Mouse (Mus musculus) spleen, postnatal 4 days (tissue): ENCODE results near the gene Abo.
"Not testable (repeated sequence)": the region's sequence is repeated elsewhere in the genome, so short reads cannot be mapped to it uniquely, and the experiment has no call there.

Experiments
- DNase-seq, 2 experiments: peaks; one replicate each; pipeline ENCODE4 v3.0.0; 2022; ENCODE audit warnings: low spot score in 2 of 2

The Abo gene

GRCm38 (mm10) chr2:26864879-26865278 lies at the start of gene Abo:
Gene Abo (minus strand): TSS chr2:26864979.
- DNase-seq = no peak

- no peak for DNase-seq
These were observed 49.6 kb upstream of the Abo start for GRCm38 (mm10) chr2:26914148-26914941.

- no peak for DNase-seq
These were observed 48.8 kb upstream of the Abo start for GRCm38 (mm10) chr2:26913416-26914147.

GRCm38 (mm10) chr2:26912253-26912770 lies 47.5 kb upstream of the Abo start:
- DNase-seq = no peak

- peak; percentile 64 to 87 for DNase-seq
These were observed 46.4 kb upstream of the Abo start for GRCm38 (mm10) chr2:26910994-26911765.

GRCm38 (mm10) chr2:26910124-26910993 lies 45.6 kb upstream of the Abo start, which contains the start of the genes Med22 and Rpl7a:
Gene Med22 (minus strand): TSS chr2:26910677.
Gene Rpl7a (plus strand): TSS chr2:26910764.
- peak; percentile 100 for DNase-seq

- DNase-seq = no peak
These were observed 44.6 kb upstream of the Abo start for GRCm38 (mm10) chr2:26909387-26909784.

GRCm38 (mm10) chr2:26908710-26909386 lies 44.1 kb upstream of the Abo start:
- no peak for DNase-seq

- peak; percentile 55 to 80 for DNase-seq
These were observed 42.3 kb upstream of the Abo start for GRCm38 (mm10) chr2:26907109-26907508.

GRCm38 (mm10) chr2:26906431-26906830 lies 41.7 kb upstream of the Abo start:
- no peak for DNase-seq

GRCm38 (mm10) chr2:26905936-26906335 lies 41.2 kb upstream of the Abo start:
- no peak for DNase-seq

GRCm38 (mm10) chr2:26903311-26903710 lies 38.5 kb upstream of the Abo start:
- no peak for DNase-seq

- peak; percentile 89 to 94 for DNase-seq
These were observed 37.9 kb upstream of the Abo start, which contains the start of gene Surf6 for GRCm38 (mm10) chr2:26902467-26903220. Gene Surf6 (minus strand): TSS chr2:26902879.

- no peak for DNase-seq
These were observed 37.1 kb upstream of the Abo start for GRCm38 (mm10) chr2:26901834-26902400.

- no peak for DNase-seq
These were observed 36.0 kb upstream of the Abo start for GRCm38 (mm10) chr2:26900731-26901130.

- no peak for DNase-seq
These were observed 31.1 kb upstream of the Abo start for GRCm38 (mm10) chr2:26895898-26896297.

GRCm38 (mm10) chr2:26886170-26886569 lies 21.4 kb upstream of the Abo start:
- DNase-seq = not testable (repeated sequence)

GRCm38 (mm10) chr2:26885541-26885940 lies 20.8 kb upstream of the Abo start:
- DNase-seq = not testable (repeated sequence)

GRCm38 (mm10) chr2:26878571-26878970 lies 13.8 kb upstream of the Abo start:
- DNase-seq = no peak
